Mouse (Mus musculus): ENCODE data around the gene Cyren.

- no peak for TF ChIP-seq KAT2A (IDR thresholded peaks at IDR 0.05; ENCODE audit: insufficient replicate concordance, low read length)
- TF ChIP-seq CTCF (conservative IDR thresholded peaks at IDR 0.05 in 1 of 2, IDR thresholded peaks at IDR 0.05 in 1 of 2; ENCODE audit: low read depth in 2 of 2, low read length in 2 of 2): no peak
- TF ChIP-seq EP300 (IDR thresholded peaks at IDR 0.05; ENCODE audit: low read length): no peak
- TF ChIP-seq USF2 (conservative IDR thresholded peaks at IDR 0.05; ENCODE audit: low read depth, low read length): no peak
- no peak for TF ChIP-seq TCF12 (IDR thresholded peaks at IDR 0.05; ENCODE audit: low read depth, low read length)
- TF ChIP-seq ZC3H11A (IDR thresholded peaks at IDR 0.05; ENCODE audit: low read depth, low read length): no peak
- no peak for TF ChIP-seq POLR2A (IDR thresholded peaks at IDR 0.05; ENCODE audit: low read depth, low read length)
- TF ChIP-seq MYC (IDR thresholded peaks at IDR 0.05; ENCODE audit: low read depth, low read length): no peak
- TF ChIP-seq CHD1 (IDR thresholded peaks at IDR 0.05; ENCODE audit: low read depth, low read length): no peak
Observed at GRCm38 (mm10) chr6:34875966-34876834, 1.7 kb downstream of the Cyren start.
